Mouse (Mus musculus) inflammation-experienced regulatory T-cells, adult 6 months (primary cell): ENCODE data around the gene Srpk2. TPM values are rescaled to one million over a fixed set of nuclear protein-coding genes. Genes with fewer than 3 reads are reported as not detected.
"Not testable (repeated sequence)": the region's sequence is repeated elsewhere in the genome, so short reads cannot be mapped to it uniquely, and the experiment has no call there.

Source experiments
- ATAC-seq: one replicate; pipeline ENCODE4 v1.8.0; 2017
- polyA plus RNA-seq, 3 experiments: library from polyadenylated mRNA; unstranded; fragments of 100-300 nt; shearing (Covaris generic); gene quantifications; one replicate each; pipeline ENCODE4 v1.2.1; 2017

The Srpk2 gene
- 10 to 100 TPM; 71.5 to 98.3 (median 72.5) TPM for polyA plus RNA-seq

DNA sequence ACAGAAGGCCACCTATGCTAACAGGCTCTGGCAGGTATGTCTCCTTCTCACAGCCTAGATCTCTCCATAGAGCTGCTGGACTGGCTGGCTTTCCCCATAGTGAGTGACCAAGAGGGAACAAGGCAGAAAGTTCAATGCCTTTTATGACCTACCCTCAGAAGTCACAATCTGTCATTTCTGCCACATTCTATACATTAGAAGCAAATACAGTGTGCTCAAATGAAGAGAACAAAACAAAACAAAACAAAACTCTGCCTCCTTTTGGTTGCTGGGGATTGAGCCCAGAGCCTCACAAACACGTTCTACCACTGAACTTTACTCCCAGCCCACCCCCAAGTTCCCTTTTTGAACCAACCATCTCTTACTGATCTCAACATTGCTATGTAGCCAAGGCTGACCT is at the start of gene Srpk2:
Gene Srpk2 (minus strand): TSS at position 101 of the 400 bp plus-strand sequence.
- no peak for ATAC-seq

GRCm38 (mm10) chr5:23721956-23722355 is 37.5 kb upstream of the Srpk2 start:
- ATAC-seq: no peak

DNA sequence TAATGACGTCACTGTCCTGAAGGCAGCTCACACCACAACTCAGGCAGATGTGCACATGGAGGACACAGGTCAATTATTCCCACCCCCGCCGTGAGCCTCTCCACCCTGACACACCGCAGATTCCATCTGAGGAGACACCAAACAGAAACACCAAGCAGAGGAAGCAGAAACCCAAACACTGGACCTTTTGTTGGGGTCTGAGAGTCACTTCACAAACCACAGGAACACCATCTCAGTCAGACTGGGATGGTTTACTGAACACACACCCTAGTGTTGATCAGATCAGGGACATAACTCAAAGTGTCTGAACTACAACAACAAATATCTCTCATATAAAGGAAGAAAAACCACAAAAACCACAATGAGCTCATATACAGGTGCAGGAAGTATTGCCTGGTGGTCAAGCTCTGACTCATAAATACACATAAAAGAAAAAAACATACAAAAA is 34.5 kb upstream of the Srpk2 start:
- peak; percentile 89 for ATAC-seq

DNA sequence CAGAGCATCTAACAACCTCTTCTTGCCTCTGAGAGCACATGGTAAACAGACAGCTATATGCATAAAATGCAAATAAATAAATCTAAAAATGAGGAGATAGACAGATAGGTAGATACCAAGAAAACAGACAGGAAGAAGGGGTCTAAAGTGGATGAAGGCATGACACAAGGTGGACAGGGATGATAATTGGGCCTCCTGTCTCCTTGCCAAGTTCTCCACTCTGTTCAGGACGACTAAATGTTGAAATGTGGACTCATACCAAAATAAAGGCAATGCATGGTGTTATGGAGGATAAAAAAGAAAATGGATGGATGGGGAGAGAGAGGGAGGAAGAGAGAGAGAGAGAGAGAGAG is 33.7 kb upstream of the Srpk2 start:
- ATAC-seq: no peak

DNA sequence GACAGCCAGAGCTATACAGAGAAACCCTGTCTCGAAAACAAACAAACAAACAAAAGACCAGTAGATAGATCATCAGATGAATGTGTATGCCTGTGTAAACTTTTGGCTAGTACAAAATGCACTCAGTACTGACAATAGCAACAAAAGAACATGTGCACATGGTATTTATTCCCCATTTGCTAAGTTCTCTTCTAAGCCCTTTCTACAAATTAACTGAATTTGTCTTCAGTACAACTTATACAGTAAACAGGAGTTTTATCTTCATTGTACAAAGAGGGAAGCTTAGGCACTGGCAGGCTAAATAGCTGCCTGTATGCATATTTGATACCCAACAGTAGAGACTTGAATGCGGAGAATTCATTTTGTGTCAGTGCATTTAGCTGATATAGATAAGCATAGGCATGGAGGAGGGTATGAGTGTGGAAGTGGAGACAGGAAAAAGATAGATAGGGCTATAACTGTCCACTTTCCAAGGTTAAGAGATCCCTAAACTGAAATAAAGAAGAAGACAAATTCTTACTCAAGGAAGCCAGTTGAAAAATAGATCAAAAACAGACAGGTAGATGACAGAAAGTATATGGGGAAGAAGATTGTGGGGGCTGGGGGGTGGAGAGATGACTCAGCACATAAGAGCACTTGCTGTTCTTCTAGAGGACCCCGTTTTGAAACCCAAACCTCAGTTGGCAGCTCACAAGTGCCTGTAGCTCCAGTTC is 33.2 kb upstream of the Srpk2 start:
- ATAC-seq: no peak

DNA sequence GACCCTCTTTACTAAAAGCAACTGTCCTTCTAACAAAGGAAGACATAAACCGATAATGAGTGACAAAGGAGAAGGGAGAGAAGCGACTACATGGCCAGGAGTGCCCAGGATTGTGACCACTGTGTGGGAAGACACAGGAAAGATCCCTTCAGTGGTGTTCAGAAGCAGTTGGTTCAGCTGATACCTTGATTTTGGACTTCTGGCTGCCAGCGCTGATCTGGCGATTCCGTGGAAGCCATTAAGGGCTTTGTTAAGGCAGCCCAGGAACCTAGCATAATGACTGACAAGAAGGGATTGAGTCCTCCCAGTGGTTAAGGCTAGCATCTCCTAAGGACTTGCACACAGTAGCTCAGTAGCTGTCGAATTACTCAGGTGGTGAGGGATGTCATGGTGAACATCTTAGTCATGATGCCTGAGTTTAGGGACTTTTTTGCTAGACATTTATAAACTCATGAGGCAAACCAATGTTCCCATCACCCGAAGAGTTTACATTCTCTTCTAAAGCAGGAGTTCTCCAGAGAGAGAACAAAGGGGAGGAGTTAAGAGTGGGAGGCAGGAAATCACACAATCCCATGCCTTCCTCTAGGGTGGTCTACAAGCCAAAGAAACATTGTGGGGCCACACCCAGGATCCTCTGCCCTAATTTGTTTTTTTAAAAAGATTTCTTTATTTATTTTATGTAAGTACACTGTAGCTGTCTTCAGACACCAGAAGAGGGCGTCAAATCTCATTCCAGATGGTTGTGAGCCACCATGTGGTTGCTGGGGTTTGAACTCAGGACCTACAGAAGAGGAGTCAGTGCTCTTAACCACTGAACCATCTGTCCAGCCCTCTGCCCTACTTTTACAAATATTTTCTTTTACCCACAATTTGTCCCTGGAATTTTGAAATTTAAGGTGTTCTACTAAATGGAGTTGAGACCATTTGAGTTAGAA is 29.3 kb upstream of the Srpk2 start:
- no peak for ATAC-seq

- peak; percentile 87 for ATAC-seq
These were observed 27.9 kb upstream of the Srpk2 start for GRCm38 (mm10) chr5:23712130-23713001.

DNA sequence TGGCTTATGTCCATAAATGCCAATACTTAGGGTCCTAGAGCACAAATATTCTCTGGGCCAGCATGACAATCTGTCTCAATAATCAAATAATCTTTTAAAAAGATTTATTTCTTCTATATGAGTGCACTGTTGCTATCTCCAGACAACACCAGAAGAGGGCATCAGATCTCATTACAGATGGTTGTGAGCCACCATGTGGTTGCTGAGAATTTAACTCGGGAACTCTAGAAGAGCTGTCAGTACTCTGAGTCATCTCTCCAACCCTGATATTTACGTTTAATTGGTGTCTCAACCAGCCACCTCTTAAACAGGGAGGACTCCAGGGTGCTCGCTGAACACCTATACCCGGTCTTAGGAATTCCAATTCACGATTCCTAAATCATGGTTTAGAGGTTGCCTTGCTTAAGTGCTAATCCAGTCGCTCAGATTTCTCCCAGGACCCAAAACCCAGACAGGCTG is 27.3 kb upstream of the Srpk2 start:
- peak; percentile 20 for ATAC-seq

GRCm38 (mm10) chr5:23711244-23711643 is 26.8 kb upstream of the Srpk2 start:
- ATAC-seq: no peak

DNA sequence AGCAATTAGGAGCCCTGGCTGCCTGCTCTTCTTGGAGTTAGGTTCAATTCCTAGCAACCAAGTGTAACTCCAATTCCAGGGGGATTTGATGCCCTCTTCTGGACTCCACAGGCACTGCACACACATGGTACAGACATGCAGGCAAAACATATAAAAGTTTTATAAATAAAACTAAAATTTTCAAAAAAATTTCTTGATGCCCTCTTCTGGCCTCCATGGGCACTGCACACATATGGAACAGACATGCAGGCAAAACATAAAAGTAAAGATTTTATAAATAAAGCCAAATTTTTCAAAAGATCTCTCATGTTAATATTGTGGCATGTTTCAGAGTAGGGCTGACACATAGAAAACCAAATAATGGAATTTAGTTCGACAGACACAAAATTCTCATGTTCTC is 25.2 kb upstream of the Srpk2 start:
- no peak for ATAC-seq

DNA sequence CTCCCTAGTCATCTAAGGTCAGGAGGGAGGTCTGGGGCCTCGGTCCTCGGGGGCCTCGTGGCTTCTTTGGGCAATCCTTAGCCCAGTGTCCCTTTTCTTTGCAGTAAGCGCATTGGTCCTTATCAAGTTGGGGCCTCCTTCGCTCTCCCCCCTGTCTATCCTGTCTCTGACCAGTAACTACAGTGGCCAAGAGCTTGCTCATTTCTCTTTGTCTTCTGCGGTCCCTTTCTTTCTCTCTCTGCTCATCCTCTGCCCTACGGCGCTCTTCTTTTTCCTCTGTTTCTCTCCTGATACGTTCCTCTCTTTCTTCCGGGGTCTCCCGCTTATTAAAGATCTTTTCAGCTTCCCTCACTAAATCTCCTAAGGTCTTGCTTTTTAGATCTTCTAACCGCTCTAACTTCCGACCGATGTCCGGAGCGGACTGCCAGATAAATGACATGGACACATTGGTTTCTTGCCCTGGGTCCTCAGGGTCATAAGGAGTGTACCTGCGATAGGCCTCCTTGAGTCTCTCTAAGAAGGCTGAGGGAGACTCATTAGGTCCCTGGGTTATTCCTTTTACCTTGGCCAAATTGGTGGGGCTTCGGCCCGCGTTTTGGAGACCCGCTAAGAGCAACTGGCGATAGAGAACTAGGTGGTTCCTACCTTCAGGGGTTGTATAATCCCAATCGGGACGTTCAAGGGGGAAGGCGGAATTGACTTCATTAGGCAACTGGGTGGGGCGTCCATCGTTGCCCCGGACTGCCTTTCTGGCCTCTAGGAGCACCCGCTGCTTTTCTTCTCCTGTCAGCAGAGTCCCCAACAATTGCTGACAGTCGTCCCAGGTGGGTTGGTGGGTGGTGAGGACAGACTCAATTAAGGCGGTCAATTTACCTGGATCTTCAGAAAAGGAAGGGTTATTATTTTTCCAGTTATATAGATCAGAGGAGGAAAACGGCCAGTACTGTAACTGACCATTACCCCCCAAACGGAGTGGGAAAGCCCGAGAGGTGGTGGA is 22.5 kb upstream of the Srpk2 start:
- ATAC-seq: not testable (repeated sequence)

- no peak for ATAC-seq
These were observed 13.0 kb upstream of the Srpk2 start for GRCm38 (mm10) chr5:23697457-23697856.

GRCm38 (mm10) chr5:23683431-23683830 is 986 bp downstream of the Srpk2 start:
- ATAC-seq: no peak

GRCm38 (mm10) chr5:23679006-23679405 is 5.4 kb downstream of the Srpk2 start:
- ATAC-seq: no peak

- ATAC-seq: no peak
These were observed 6.5 kb downstream of the Srpk2 start for GRCm38 (mm10) chr5:23677883-23678282.

- ATAC-seq: no peak
These were observed 7.4 kb downstream of the Srpk2 start for GRCm38 (mm10) chr5:23677072-23677453.

DNA sequence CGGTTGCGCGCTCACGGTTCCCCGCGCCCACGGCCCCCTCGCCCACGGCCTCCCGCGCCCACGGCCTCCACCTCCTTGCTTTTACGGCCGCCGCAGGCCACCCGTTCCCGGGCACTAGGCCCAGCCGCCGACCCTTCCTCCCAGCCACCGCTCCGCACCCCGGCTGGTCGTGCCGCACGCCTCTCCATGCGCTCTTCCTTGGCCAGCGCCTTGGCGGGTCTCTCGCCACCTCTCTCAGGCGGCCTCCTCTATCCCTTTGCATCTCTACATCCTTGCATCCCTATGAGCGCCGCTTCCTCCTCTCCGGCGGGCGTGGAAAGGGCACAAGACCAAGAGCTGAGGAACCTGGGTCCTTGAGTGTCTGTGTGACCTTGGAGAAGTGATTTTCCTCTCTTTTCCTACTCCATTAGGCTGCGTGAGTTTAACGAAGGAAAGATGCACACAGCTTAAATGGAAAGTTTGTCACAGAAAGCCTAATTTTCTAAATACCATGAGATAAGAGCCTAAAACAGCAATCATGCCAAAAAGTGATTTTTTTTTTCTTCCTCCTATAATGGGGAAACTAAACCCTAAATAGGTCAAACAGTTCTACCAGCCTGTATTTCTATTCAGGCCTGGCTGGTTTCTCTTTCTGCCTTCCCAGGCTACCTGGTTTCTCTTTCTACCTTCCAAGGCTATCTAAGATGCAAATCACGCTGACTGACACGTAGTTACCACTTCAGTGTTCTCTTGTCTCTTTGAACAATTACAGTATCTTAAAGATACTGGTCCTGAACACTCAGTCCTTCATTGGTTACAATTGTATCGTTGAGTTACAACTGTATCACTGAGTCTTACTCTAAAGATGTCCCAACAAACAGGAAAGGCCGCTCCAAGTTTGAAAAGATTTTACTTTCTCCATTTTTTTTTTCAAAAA is 8.0 kb downstream of the Srpk2 start:
- ATAC-seq: peak; percentile 15

GRCm38 (mm10) chr5:23675499-23676155 is 8.8 kb downstream of the Srpk2 start:
- peak; percentile 34 for ATAC-seq

- ATAC-seq: peak; percentile 40
These were observed 9.5 kb downstream of the Srpk2 start for GRCm38 (mm10) chr5:23674829-23675498.
